Mouse (Mus musculus): ENCODE results near the gene Upp2.

Upp2 gene

DNA sequence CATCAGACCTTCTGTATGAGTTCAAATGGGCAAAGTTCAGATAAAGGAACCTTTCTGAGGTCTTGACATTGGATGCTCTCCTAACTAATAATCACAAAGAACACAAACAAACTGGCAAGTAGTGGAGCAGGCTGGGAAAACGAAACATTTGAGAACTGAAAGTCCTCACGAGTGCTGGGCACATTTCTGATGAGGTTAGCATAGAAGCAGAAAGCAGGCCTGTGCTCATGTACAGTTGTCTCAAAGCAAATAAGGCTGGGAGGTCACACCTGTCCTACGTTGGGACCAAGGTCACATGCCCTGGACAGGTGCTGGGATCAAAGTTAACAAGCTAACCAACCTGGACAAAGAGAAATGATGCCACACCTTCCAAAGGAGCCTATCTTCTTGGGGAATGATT lies 187.6 kb downstream of the Upp2 start:
- no peak for DNase-seq (ENCODE audit: low read depth, low spot score)

DNA sequence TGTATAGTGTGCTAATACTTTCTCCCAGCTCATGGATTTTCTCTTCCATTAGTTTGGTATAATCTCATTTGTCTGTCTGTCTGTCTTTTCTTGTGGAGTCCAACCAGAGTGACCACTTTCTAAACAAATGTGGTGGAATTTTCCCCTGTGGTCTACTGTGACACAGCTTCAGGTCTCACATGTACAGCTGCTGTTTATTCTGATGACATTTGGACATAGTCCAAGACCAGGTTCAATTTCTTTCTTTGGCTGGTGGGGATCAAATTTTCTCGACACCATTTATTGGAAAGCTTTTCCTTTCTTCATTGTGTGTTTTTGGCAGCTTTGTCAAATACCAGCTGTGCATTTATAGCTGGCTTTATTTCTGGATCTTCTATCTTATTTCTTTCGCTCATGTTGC lies 191.0 kb downstream of the Upp2 start:
- no peak for DNase-seq (ENCODE audit: low read depth, low spot score)

DNA sequence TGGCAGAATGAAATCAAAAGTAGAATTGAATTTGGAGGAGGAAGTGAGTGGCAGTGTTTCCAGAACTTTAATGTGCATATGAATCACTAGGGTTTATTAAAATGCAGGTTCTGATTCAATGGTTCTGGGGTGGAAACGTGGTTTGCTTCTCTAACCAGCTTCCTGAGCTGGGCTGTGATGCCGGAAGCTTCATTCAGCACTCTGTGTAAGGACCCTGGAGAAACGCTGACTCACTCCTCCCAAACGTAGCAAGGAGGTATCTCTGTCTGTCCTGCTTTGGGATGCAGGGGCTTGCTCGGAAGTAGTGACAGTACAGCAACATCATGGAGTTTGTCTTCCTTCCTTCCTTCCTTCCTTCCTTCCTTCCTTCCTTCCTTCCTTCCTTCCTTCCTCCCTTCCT lies 192.6 kb downstream of the Upp2 start:
- DNase-seq (ENCODE audit: low read depth, low spot score): no peak

DNA sequence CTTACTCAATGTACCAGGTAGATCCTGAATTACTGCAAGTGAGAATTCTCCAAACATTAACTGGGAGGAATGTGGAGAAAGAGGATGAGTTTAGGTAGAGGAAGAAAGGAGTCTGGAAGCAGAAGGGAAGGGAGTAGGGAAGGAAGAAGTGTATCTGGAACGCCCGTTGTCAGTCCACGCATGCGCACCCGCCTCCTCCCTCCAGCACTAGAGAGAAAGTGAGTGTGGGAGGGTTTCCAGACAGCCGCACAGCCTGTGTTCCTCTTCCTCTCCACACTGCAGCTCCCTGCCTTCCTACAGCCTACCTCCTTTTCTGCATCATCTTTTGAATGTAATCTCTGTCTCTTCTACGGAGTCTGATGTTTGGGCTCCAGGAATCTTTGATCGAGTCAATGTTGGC lies 198.0 kb downstream of the Upp2 start:
- DNase-seq (ENCODE audit: low read depth, low spot score): no peak

DNA sequence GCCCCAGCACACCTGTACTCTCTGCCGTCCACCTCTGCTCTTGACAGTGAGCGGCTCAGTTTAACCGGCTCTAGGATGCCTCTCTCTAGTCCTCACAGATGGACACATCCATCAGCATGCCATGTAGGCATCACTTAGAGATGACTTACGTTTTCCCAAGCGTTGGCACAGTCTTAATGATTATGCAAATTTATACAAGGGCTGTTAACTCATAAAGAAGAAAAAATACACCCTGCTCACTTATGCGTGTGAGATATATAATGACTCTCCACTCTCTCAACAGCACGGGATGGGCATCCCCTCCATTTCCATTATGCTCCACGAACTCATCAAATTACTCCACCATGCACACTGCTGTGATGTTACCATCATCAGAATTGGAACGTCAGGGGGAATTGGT lies 206.7 kb downstream of the Upp2 start:
- no peak for DNase-seq (ENCODE audit: low read depth, low spot score)

DNA sequence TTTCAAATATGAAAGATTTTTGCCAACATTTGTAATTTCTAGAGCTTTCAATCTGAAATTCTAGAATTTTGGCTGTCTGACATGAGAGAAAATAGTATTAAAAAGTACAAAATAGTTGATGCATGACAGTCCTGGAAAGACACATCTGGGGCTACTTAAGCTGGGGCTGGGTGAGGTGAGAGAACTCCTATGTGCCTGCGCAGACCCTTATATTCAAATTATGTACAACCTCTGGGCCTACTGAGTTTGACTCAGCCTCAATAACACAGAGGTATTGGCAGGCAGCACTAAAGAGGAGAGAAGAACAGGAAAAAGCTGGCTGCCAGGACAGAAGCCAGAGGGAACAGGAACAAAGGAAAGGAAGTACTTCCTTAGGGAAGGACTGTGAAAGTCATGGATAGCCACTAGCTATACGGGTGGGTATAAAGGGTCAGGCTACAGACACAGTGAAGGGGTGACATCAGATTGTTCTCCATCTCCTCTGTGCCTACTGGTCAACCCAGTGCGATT lies 211.9 kb downstream of the Upp2 start:
- DNase-seq (ENCODE audit: low read depth, low spot score): no peak

DNA sequence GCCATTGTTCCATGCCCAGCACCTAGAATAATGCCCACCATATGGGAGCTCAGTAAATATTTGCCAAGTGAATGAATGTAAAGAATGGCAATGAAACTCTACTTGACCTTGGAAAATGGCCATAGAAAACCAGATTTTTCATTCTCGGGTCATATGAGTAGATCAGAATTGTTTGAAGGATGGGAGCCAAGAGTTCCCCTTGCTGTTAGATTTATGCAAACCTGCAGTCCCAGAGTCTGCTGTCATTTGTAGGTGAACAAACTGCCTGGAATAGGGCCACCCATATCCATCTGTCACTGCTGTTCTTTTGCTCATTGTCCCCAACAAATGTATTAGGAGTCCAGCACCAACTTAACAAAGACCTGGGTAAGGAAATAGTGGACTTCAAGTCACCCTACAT lies 216.4 kb downstream of the Upp2 start:
- no peak for DNase-seq (ENCODE audit: low read depth, low spot score)

DNA sequence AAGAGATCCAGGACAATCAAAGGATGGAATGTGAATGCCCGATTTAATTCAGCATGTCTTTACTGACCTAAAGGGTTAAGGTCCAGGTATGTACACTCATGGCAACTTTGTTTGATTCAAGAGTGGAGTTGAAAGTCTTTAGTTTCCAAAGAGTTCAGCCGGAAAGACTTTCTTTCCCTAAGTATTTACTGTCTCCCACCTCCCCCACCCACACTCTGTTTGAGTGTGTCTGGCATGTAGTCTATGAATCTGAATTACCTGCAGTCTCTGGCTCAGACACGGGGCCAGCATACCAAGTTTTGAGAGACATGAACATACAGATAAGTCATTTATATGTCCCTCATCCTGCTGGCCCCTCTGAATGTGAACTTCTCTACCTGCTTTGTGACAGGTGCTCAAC lies 219.1 kb downstream of the Upp2 start:
- no peak for DNase-seq (ENCODE audit: low read depth, low spot score)

DNA sequence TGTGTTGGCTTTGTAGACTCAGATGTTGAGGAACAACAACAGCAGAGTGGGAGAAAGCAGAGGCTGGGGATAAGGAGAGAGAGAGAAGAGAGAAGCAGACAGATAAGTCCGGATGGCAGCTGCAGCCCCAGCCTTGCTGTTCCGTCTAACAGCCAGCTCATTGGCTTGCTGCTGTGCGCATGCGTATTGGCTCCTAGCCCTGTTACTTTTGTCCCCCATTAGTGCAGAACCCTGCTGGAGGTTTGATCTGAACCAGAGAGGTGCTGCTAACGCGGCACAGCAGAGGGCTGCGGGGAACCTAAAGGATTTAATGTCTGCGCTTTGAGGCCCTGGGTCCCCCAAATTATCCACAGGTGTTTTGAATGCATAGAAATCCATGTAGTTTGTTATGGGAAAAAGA lies 219.6 kb downstream of the Upp2 start:
- DNase-seq (ENCODE audit: low read depth, low spot score): no peak

DNA sequence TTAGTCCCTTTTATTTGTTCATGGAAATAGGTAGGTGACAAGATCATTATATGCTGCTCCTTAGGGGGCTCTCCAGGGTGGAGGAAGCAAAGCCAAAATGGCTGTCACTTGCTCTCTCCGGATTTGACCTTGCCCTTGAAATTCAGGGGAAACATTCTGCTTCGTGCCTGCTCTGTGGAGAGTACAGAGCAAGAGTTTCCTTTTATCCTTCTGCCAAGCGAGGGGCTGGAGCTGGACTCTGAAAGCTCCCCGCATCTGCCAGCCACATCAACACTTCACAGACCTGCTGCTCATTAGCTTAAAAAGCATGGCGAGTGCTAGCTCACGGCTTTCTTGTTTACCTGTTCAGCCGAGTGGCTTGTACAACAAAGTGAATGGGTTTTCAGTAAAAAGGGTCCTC lies 220.3 kb downstream of the Upp2 start:
- DNase-seq (ENCODE audit: low read depth, low spot score): no peak

DNA sequence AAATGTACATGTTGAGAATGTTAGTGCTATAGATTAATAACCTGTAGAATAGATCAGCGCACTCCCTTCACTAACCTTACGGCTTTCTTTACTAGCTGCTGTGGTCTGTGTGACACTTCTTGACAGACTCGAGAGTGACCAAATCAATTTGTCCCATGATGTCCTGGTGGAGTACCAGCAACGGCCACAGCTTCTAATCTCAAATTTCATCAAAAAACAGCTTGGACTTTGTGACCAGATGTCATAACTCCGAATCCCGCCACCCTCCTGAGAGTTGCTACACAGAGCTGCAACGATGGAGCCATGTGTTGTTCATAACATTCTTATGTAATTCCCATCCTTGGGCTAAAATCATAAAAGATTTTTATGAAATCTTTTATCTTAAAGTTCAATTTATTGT lies 222.8 kb downstream of the Upp2 start:
- no peak for DNase-seq (ENCODE audit: low read depth, low spot score)

DNA sequence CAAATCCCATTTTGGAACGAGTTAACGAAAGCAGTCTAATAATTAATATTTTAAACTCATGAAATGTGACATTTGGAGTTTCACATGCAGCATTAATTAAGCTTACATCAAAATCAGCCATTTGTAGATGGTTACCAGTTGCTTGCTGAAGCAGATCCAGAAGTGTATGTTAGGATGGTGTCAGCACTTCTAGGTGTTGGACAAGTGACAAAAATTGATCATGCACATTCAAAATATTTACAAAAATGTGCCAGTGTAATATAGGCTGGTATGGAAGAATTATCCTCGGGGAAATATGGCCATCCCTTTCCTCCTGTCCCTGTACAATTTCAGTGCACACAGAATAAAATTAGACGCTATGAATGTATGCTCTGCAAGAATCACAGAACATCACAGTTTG lies 223.3 kb downstream of the Upp2 start:
- DNase-seq (ENCODE audit: low read depth, low spot score): no peak

DNA sequence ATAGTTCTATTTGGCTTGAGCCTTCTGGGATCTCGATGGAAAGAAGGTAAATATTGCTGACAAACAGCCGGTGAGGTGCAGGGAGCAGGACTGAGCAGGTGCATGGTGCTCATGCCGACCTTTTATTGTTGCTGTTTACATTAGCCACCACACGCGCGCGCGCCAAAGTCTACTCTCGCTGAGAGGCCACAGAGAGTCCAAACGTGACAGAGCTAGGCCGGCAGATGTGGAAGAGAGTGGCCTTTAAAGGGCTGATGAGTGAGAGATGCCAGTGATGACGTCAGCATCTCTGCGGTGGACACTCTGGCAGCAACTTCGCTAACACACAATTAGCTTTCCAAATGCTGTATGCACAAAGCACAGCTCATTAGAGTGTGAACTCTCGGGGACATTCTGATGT lies 227.4 kb downstream of the Upp2 start:
- no peak for DNase-seq (ENCODE audit: low read depth, low spot score)

DNA sequence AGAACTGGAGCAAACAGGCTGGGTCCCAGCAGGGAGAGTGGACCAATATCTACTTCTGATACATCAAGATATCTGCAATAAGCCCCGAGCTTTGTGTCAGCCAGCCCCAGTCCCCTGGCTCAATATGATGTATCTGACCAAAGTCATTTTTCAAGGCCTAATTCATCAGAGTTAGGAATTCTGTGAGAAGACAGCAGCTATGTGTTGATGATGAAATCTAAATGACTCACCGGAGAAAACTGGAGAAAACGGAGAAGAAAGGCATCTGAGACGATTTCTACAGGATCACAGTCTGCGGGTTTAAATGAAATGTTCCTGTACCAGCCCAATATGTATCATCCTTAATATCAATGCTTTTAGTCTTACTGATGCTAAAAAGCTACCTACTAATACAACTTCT lies 228.3 kb downstream of the Upp2 start:
- DNase-seq (ENCODE audit: low read depth, low spot score): no peak

DNA sequence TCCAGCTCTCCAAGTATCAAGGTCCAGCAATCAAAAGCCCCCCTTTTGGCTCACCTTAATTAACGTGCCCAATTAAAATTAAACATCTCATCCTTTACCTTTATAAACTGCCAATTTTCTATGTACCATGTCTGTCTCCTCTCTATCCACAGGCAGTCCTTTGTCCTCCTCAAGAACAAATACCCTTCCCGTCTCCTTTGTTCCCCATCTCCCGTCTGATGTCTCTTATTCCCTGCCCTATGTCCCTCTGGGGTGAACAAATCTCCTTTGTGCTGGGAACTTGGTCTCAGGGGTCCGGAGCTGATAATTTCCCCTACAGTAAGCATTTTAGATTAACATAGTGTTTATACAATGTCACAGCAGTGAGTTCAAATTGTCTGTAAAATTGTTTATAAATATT lies 230.4 kb downstream of the Upp2 start:
- no peak for DNase-seq (ENCODE audit: low read depth, low spot score)

DNA sequence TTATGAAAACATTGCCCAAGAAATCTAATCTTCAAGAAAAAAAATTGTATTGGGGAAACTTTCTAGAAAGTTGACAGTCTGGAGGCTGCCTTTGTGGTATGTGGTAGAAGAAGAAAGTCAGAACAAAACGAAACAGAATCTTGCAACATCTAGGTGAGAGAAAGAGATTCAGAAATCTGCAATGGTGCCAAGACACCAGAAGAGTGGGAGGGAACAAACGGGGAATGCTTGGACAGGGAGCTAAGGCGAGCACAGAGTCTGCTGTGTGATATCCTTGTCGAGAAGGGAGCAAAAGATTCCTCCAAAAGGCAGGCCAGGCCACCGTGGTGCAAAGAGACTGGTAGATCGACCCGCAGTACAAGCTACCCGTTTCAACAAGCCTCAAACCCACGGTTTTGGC lies 232.0 kb downstream of the Upp2 start:
- DNase-seq (ENCODE audit: low read depth, low spot score): no peak

DNA sequence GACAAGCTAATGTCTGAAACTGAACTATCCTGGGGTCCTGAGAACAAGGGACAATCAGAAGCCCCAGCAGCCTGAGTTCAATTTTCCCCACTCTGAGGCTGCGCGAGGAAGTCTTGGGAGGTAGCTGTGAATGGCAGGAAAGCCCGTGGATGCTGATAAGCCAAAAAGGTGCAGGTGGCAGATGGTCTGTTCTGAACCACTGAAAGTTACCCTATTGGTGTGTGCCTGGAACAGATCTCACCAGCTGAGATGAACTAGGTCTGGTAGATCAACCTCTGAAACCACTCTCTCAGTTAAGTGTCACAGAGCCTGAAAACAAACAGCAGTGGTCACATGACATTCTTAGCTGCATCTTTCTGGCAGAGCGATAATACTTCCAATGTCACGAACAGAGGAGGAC lies 232.5 kb downstream of the Upp2 start:
- DNase-seq (ENCODE audit: low read depth, low spot score): no peak

DNA sequence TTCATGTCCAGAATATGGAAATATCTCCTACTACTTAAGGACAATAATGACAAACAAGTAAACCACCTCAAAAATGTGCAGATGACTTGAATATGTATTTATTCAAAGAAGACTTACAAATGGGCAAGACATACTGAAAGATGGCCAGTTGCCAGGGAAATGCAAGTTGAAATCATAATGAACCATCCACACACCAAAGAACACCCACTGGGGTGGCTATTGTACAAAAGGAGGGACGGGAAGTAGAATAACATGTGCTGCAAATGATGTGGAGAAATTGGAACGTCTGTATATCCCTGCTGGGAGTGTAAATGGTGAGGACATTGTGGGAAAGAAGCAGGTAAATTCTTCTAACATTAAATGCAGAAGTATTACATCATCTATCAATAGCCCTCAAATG lies 245.8 kb downstream of the Upp2 start:
- DNase-seq (ENCODE audit: low read depth, low spot score): no peak

DNA sequence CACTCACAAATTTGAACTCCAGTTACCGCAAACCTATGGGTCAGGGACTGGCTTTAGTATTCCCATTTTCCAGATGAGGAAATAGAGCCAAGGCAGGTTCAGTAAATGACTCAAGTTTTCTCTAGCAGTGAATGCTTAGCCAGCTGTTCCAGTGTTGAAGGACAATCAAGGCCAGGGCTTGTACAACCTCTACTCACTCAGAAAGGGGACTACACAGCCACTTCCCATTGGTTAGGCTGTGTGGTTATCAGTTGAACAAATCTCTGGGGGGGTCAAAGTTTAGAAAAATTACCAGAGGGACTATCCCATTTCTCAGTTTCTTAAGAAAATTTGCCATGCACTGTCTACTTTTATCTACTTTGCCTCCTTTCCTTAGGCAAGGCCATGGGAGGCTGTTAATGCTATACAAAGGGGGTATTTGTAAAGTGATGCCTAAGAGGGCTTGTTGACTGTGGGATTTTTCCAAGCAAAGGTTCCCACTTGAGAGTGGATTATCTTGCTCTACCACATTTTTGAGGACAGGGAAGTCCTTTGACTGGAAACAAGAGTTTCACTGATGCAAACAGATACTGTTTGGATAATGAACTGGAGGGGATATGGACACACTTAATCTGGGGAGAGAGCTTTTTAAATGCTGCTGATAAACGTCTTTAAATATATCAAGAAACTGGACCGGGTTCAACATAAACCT lies 262.0 kb downstream of the Upp2 start:
- no peak for DNase-seq (ENCODE audit: low read depth, low spot score)

DNA sequence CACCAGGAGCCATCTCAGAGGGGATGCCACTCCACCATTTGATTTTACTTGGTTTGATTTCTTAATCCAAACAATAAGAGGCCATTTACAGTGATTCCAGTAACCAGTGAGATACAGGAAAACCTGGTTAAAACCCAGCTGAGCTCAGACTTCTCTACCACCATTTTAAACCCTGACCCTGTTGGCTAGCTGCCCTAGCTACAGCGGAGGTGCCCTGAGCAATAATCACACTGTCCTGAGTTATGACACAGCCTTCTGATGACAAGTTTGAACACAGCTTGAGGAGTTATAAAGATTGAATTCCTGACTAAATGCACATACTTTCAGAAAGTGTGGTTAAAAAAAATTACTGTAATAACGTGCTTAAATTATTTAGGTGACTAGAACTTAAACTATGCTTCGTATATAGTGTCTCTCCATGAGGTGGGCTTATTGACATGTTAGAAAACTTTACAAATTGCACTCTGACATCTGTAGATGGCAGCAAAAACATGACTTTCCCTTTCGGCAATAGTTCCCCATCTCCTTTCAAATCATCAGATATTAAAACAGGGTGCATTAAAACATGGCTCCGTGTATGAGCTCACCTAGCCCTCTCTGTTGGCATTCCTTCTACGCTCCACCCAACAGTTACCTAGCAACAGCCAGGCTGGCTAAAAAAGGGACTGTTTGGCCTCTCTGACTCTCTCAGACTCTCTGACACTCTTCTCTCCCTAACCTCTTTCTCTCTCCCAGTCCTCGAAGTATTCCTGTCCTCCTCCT lies 263.1 kb downstream of the Upp2 start:
- no peak for DNase-seq (ENCODE audit: low read depth, low spot score)

DNA sequence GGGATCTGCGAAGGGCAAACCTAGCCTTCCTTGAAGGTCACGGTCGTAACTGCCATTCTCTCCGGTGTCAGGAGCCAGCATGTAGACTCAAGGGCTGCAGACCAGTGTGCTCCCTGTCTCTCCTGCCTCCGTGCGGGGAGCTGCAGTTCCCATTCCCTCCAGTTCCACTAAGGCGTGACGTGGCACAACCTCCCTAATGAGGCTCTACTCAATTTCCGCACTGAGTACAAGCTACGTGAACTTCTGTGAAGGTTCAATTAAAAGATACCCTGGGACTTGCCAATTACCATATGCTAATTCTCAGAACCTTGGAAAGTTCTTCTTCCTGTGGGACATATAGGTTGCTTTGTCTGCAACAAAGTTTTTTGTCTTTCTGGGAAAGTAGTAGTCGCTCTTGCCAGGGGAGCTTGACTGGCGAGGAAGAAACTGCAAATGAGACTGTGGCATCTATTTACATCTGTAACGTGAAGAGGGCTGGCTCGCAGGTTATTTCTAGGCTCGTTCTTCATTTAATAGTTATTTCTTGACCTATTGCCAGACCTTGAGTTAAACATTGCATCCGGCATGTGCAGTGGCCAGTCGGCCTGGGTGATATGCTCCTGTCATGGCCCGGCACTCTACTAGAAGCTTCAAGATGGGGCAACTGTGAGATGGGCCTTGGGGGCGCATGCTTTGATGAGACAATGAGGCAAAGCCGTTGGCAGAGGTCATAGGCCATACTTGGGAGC lies 265.3 kb downstream of the Upp2 start:
- no peak for DNase-seq (ENCODE audit: low read depth, low spot score)

DNA sequence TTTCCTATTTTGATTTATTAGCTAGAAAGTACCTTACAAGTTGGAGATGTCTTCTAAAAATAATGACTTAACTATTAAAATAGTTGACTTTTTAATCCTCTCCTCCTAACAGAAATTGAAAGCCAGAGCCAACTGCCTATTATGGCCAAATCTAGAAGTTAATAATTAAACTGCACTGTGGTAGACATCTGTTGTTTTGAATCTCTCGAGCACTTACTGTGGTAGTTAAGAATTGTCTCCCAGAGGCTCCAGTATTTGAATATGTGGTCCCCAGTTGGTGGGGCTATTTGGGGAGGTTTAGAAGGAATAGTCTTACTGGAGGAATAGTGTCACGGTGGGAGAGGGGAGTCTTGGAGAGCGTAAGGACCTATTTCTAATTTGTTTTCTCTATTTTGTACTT lies 273.9 kb downstream of the Upp2 start:
- no peak for DNase-seq (ENCODE audit: low read depth, low spot score)

DNA sequence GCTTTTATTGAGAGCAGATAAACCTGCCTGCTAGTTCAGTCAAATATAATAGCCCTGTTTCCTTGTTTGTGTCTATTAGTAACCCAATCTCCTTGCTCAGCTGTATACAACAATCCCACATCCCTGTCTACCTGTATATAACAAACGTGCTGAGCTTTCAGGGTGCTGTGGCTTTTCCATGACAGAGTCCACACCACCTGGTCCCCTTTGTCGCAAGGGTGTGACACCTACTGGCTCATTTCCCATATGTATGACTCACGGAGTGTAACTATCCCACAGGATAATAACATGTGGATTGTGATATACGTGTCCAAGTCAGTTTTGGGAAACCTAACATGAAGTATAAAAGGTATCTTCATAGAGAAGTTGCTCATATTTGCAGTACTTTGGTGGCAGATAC lies 275.3 kb downstream of the Upp2 start:
- DNase-seq (ENCODE audit: low read depth, low spot score): no peak

All from A20 (cell line).